Mouse (Mus musculus): ENCODE data around the gene Atp6v1e2.

- TF ChIP-seq CTCF (IDR thresholded peaks at IDR 0.05; ENCODE audit: borderline replicate concordance, extremely low read depth, insufficient read depth, insufficient read length) = no peak
- TF ChIP-seq POLR2A (IDR thresholded peaks at IDR 0.05; ENCODE audit: borderline replicate concordance, extremely low read depth, insufficient read depth, insufficient read length, poor library complexity, severe bottlenecking) = no peak
Observed at GRCm38 (mm10) chr17:86943158-86943557, 4.5 kb downstream of the Atp6v1e2 start.

All from brain, embryonic 14.5 days (tissue).